Mouse (Mus musculus): ENCODE results near the gene Ephb1. TPM values are rescaled to one million over a fixed set of nuclear protein-coding genes. Genes with fewer than 3 reads are reported as not detected.

Gene Ephb1
- polyA plus RNA-seq, 1 experiment from 2014 or later = 1.4 TPM

DNA sequence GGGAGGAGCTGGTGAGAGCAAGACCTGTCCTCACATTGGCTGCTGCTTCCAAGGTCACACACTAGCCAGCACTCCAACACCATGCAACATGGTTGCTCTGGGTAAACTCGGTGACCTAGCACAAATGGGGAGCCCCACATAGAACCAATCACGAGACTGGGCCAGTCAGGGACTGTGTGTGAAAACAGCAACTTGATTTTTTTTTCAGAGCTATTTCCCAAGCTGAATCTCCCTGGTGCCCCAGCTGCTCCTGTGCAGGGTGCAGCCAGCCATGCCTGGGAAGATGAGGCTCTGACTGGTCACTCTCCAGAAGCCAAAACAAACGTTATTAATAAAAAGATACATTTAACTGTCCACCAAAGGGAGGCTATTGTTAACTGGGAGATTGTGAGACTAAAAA is 173.2 kb downstream of the Ephb1 start:
- no peak for ATAC-seq (ENCODE audit: low read depth)
- Histone ChIP-seq H3K27ac (ENCODE audit: low read length) (no peak overlapping the region), H3K36me3 (ENCODE audit: control insufficient read depth, insufficient read depth, low read length) (no peaks in the 10 kb centered on the region), H3K4me3 (ENCODE audit: low read length) (no peak overlapping the region), H3K9ac (ENCODE audit: low read length) (no peak overlapping the region), H3K9me3 (ENCODE audit: control insufficient read depth, low read length) (no peaks in the 10 kb centered on the region), H3K4me1 (replicated peaks; ENCODE audit: control insufficient read depth, insufficient read depth, low read length) (0 out of 2 replicates have a peak, but pooled peaks cover 2% of the 10 kb centered on the region), H3K27me3 (ENCODE audit: control insufficient read depth, insufficient read depth, low read depth, low read length) (no peaks in the 10 kb centered on the region), H3K4me2 (ENCODE audit: low read depth, low read length) (no peak overlapping the region)
- WGBS = 44% methylated on average over 3 of the region's 3 CpGs

DNA sequence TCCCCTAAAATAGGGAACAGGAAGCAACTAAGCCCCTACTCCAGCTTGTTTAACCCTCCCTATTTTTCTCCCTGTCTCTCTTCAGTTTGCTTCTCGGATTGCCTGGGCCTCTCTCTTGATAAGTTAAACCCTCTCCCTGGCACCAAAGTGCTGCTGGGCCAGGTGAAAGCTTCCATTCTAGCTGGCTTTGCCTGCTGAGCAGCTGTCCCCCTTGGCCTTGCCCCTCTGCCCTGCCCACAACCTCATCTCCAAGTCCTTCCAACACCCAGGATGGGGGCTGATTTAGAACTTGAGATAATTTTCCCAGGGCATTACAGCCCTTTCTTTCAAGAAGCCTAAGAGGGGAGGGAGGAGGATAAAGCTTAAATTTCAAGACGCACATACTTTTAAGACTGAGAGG is 174.0 kb downstream of the Ephb1 start:
- Histone ChIP-seq H3K9ac (ENCODE audit: low read length) (no peak overlapping the region), H3K36me3 (ENCODE audit: control insufficient read depth, insufficient read depth, low read length) (no peaks in the 10 kb centered on the region), H3K27me3 (ENCODE audit: control insufficient read depth, insufficient read depth, low read depth, low read length) (no peaks in the 10 kb centered on the region), H3K4me3 (ENCODE audit: low read length) (no peak overlapping the region), H3K4me1 (replicated peaks; ENCODE audit: control insufficient read depth, insufficient read depth, low read length) (0 out of 2 replicates have a peak, but pooled peaks cover 2% of the 10 kb centered on the region), H3K4me2 (ENCODE audit: low read depth, low read length) (no peak overlapping the region), H3K9me3 (ENCODE audit: control insufficient read depth, low read length) (no peaks in the 10 kb centered on the region), H3K27ac (ENCODE audit: low read length) (no peak overlapping the region)
- ATAC-seq (ENCODE audit: low read depth) = no peak
- WGBS = 65% methylated on average over 2 of the region's 2 CpGs

DNA sequence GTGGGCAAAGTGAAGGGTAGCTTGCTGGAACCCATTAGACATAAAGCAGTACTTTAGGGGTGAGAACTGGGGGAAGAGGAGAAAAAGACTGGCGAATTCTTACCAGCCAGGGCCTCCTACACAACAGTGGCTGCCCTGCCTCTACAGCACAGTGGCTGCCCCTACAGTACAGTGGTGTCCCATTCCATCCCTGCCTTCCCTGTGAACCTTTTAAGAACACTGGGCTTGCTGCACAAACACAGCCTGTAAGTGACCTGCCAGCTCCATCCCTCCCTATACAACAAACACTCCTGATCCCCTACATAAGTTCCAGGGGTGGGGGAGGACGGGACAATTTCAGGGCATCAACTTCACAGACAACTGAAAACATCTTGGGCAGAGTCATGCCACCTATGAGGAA is 174.4 kb downstream of the Ephb1 start:
- H3K4me3 ChIP-seq (ENCODE audit: low read length) = no peak overlapping the region
- no peak for ATAC-seq (ENCODE audit: low read depth)
- no peaks in the 10 kb centered on the region for H3K27me3 ChIP-seq (ENCODE audit: control insufficient read depth, insufficient read depth, low read depth, low read length)
- 0 out of 2 replicates have a peak, but pooled peaks cover 2% of the 10 kb centered on the region for H3K4me1 ChIP-seq (replicated peaks; ENCODE audit: control insufficient read depth, insufficient read depth, low read length)
- WGBS = 71% methylated on average over 2 of the region's 2 CpGs
- H3K9me3 ChIP-seq (ENCODE audit: control insufficient read depth, low read length) = no peaks in the 10 kb centered on the region
- no peak overlapping the region for H3K9ac ChIP-seq (ENCODE audit: low read length)
- H3K36me3 ChIP-seq (ENCODE audit: control insufficient read depth, insufficient read depth, low read length) = no peaks in the 10 kb centered on the region
- H3K4me2 ChIP-seq (ENCODE audit: low read depth, low read length) = no peak overlapping the region
- no peak overlapping the region for H3K27ac ChIP-seq (ENCODE audit: low read length)

DNA sequence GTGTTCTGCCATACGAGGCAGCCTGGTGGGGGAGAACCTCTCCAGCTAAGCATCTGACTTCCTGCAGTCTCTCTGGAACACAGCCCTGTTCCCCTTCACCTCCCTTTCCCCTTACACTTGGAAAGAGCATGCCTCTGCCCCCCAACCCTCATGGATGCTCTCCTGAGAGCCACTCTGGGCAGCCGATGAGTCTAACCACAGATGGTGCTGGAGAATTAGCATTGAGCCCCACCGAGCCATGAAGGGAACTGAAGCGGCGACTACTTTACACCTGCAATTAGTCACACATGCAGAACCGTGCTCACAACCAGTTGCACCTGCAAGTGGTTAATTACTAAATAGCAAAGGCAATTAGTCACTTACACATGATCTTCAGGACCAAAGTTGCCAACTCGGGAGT is 184.8 kb downstream of the Ephb1 start:
- Histone ChIP-seq H3K27ac (ENCODE audit: low read length) (no peak overlapping the region), H3K4me3 (ENCODE audit: low read length) (no peak overlapping the region), H3K4me2 (ENCODE audit: low read depth, low read length) (no peak overlapping the region), H3K4me1 (replicated peaks; ENCODE audit: control insufficient read depth, insufficient read depth, low read length) (no peaks in the 10 kb centered on the region), H3K27me3 (ENCODE audit: control insufficient read depth, insufficient read depth, low read depth, low read length) (no peaks in the 10 kb centered on the region), H3K36me3 (ENCODE audit: control insufficient read depth, insufficient read depth, low read length) (no peaks in the 10 kb centered on the region), H3K9ac (ENCODE audit: low read length) (no peak overlapping the region), H3K9me3 (ENCODE audit: control insufficient read depth, low read length) (no peaks in the 10 kb centered on the region)
- ATAC-seq (ENCODE audit: low read depth) = no peak
- 80% methylated on average over 7 of the region's 7 CpGs for WGBS

DNA sequence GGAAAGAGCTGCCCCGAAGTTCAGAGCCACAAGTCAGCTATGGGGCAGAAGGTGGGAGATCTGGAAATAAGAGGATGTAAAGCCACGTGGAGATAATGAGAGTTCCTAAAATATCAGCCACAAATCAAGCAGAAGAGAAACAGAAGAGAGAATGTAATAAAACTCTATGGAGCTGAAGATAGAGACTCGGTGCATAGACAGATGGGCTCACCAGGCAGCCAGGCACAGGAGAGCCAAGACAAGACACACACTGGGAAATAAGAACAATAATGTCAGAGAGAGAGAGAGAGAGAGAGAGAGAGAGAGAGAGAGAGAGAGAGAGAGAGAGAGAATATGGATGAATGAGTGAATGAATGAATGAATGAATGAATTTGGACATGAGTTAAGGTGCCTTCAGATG is 198.6 kb downstream of the Ephb1 start:
- no peaks in the 10 kb centered on the region for H3K27me3 ChIP-seq (ENCODE audit: control insufficient read depth, insufficient read depth, low read depth, low read length)
- H3K27ac ChIP-seq (ENCODE audit: low read length) = no peak overlapping the region
- WGBS = 76% methylated on average over 3 of the region's 3 CpGs
- no peaks in the 10 kb centered on the region for H3K4me1 ChIP-seq (replicated peaks; ENCODE audit: control insufficient read depth, insufficient read depth, low read length)
- no peaks in the 10 kb centered on the region for H3K9me3 ChIP-seq (ENCODE audit: control insufficient read depth, low read length)
- no peak overlapping the region for H3K4me3 ChIP-seq (ENCODE audit: low read length)
- H3K4me2 ChIP-seq (ENCODE audit: low read depth, low read length) = no peak overlapping the region
- H3K9ac ChIP-seq (ENCODE audit: low read length) = no peak overlapping the region
- H3K36me3 ChIP-seq (ENCODE audit: control insufficient read depth, insufficient read depth, low read length) = no peaks in the 10 kb centered on the region
- no peak for ATAC-seq (ENCODE audit: low read depth)

DNA sequence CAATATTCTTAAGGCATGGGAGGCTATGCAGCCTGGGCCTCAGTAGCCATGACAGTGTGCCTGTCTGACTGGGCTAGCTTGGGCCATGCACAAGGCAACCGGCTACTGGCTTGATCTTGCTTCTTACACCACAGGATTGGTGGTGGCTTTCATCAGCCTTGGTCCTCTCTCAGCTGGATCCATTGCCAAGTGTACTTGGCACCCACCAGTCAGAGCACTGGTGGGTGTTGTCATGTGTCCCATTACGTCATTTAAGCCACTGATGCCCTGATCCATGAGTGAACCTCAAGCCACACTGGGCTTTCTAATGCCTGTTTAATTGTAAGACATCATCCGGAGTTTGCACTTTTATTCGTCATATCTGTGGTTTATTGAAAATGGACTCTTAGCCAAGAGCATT is 215.3 kb downstream of the Ephb1 start:
- no peak for ATAC-seq (ENCODE audit: low read depth)
- no peaks in the 10 kb centered on the region for H3K27me3 ChIP-seq (ENCODE audit: control insufficient read depth, insufficient read depth, low read depth, low read length)
- no peak overlapping the region for H3K4me3 ChIP-seq (ENCODE audit: low read length)
- H3K9me3 ChIP-seq (ENCODE audit: control insufficient read depth, low read length) = no peaks in the 10 kb centered on the region; the same call in 1 of the 2 replicates
- H3K4me2 ChIP-seq (ENCODE audit: low read depth, low read length) = no peak overlapping the region
- H3K27ac ChIP-seq (ENCODE audit: low read length) = no peak overlapping the region
- 88% methylated on average over 4 of the region's 4 CpGs for WGBS
- H3K9ac ChIP-seq (ENCODE audit: low read length) = no peak overlapping the region
- no peaks in the 10 kb centered on the region for H3K4me1 ChIP-seq (replicated peaks; ENCODE audit: control insufficient read depth, insufficient read depth, low read length)
- no peaks in the 10 kb centered on the region for H3K36me3 ChIP-seq (ENCODE audit: control insufficient read depth, insufficient read depth, low read length)

DNA sequence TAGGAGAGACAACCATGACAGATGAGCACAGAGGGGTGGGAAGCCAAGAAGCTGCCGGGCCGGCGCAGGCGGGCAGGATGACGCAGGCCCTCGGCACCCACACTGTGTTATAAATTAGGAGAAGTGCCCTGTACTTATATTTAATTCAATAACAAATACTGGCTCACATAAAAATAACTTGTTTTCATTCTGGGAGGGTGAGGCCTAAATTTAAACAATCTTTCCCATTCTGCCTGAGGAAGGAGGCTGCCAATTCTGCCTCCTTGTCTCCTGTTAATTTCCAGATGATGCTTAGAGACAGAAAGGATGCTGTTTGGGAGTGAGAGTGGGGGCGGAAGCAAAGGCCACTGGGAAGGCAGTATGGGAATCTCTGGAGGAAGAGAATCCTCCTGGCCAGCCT is 215.8 kb downstream of the Ephb1 start:
- ATAC-seq (ENCODE audit: low read depth) = no peak
- H3K4me3 ChIP-seq (ENCODE audit: low read length) = no peak overlapping the region
- WGBS = 82% methylated on average over 7 of the region's 7 CpGs
- H3K27me3 ChIP-seq (ENCODE audit: control insufficient read depth, insufficient read depth, low read depth, low read length) = no peaks in the 10 kb centered on the region
- no peak overlapping the region for H3K4me2 ChIP-seq (ENCODE audit: low read depth, low read length)
- no peak overlapping the region for H3K27ac ChIP-seq (ENCODE audit: low read length)
- H3K9me3 ChIP-seq (ENCODE audit: control insufficient read depth, low read length) = no peaks in the 10 kb centered on the region; the same call in 1 of the 2 replicates
- H3K4me1 ChIP-seq (replicated peaks; ENCODE audit: control insufficient read depth, insufficient read depth, low read length) = no peaks in the 10 kb centered on the region
- no peak overlapping the region for H3K9ac ChIP-seq (ENCODE audit: low read length)
- H3K36me3 ChIP-seq (ENCODE audit: control insufficient read depth, insufficient read depth, low read length) = no peaks in the 10 kb centered on the region

DNA sequence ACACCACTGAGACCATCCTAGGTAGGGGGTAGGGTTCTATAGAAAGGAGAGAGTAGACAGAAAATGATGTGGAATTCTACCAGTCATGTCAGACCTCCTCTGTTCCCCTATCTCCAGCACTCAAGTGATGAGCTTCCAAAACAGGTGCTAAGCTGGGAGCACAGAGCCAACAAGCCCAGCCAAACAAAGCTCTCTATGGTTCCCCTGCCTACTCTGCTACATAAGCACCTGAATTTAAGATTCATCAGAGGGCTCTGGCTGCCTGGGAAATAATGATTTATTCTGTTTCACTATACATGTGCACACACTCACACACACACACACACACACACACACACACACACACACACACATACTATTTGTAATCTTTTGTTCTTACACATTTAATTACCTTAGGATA is 216.3 kb downstream of the Ephb1 start:
- no peak for ATAC-seq (ENCODE audit: low read depth)
- Histone ChIP-seq H3K4me1 (replicated peaks; ENCODE audit: control insufficient read depth, insufficient read depth, low read length) (no peaks in the 10 kb centered on the region), H3K27ac (ENCODE audit: low read length) (no peak overlapping the region), H3K9ac (ENCODE audit: low read length) (no peak overlapping the region), H3K27me3 (ENCODE audit: control insufficient read depth, insufficient read depth, low read depth, low read length) (no peaks in the 10 kb centered on the region), H3K4me3 (ENCODE audit: low read length) (no peak overlapping the region), H3K9me3 (ENCODE audit: control insufficient read depth, low read length) (no peaks in the 10 kb centered on the region), H3K36me3 (ENCODE audit: control insufficient read depth, insufficient read depth, low read length) (no peaks in the 10 kb centered on the region), H3K4me2 (ENCODE audit: low read depth, low read length) (no peak overlapping the region)

DNA sequence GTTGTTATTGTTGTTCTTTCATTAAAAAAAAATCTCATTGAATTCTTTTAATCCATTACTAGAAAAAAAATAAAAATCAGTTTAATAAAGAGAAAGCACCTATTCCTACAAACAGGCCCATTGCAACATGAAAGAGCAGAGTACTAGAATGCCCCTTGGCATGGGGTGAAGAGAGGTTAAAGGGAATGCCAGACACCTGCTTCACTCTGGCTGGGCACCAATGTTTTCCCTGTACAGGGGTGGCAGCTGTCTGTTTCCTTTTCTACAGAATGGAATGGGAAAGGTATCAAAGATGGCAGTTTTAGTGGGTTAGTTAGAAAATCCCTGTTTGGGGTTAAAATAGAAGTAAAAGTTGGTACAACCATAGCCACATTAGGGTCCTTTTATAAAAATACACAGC is 224.0 kb downstream of the Ephb1 start:
- no peaks in the 10 kb centered on the region for H3K4me1 ChIP-seq (replicated peaks; ENCODE audit: control insufficient read depth, insufficient read depth, low read length)
- no peaks in the 10 kb centered on the region for H3K36me3 ChIP-seq (ENCODE audit: control insufficient read depth, insufficient read depth, low read length)
- H3K9me3 ChIP-seq (ENCODE audit: control insufficient read depth, low read length) = no peaks in the 10 kb centered on the region
- no peak overlapping the region for H3K27ac ChIP-seq (ENCODE audit: low read length)
- no peak overlapping the region for H3K4me3 ChIP-seq (ENCODE audit: low read length)
- ATAC-seq (ENCODE audit: low read depth) = no peak
- H3K4me2 ChIP-seq (ENCODE audit: low read depth, low read length) = no peak overlapping the region
- H3K27me3 ChIP-seq (ENCODE audit: control insufficient read depth, insufficient read depth, low read depth, low read length) = no peaks in the 10 kb centered on the region; the same call in 1 of the 2 replicates
- no peak overlapping the region for H3K9ac ChIP-seq (ENCODE audit: low read length)

DNA sequence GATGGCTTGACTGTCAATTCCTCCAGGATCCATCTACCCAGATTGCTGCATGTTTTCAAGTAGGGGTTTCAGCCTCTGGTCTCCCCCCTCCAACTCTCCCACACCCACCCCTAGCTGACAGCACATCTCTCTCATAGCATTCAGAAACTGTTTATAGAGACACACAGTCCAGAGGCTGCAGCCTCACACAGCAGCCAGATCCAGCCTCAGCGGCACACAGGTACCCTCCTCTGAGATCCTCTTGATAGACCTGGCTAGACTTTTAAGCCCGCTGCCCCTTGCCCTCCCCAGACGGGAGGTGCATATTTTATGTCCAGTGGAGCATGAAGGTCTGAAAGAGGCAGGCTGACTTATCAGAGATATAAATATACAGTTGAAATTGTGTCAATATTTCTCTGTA is 228.0 kb downstream of the Ephb1 start:
- ATAC-seq (ENCODE audit: low read depth) = no peak
- Histone ChIP-seq H3K4me3 (ENCODE audit: low read length) (no peak overlapping the region), H3K27ac (ENCODE audit: low read length) (no peak overlapping the region), H3K36me3 (ENCODE audit: control insufficient read depth, insufficient read depth, low read length) (no peaks in the 10 kb centered on the region), H3K9ac (ENCODE audit: low read length) (no peak overlapping the region), H3K9me3 (ENCODE audit: control insufficient read depth, low read length) (no peaks in the 10 kb centered on the region), H3K4me1 (replicated peaks; ENCODE audit: control insufficient read depth, insufficient read depth, low read length) (no peaks in the 10 kb centered on the region), H3K27me3 (ENCODE audit: control insufficient read depth, insufficient read depth, low read depth, low read length) (no peaks in the 10 kb centered on the region; the same call in 1 of the 2 replicates), H3K4me2 (ENCODE audit: low read depth, low read length) (no peak overlapping the region)
- 28% methylated on average over 3 of the region's 3 CpGs for WGBS
